Mouse (Mus musculus): ENCODE measurements around the gene Ryr1.
A peak's percentile ranks its signal among the peaks of the same experiment; 100 is the strongest.
"Not testable (repeated sequence)": the region's sequence is repeated elsewhere in the genome, so short reads cannot be mapped to it uniquely, and the experiment has no call there.

Gene Ryr1

DNA sequence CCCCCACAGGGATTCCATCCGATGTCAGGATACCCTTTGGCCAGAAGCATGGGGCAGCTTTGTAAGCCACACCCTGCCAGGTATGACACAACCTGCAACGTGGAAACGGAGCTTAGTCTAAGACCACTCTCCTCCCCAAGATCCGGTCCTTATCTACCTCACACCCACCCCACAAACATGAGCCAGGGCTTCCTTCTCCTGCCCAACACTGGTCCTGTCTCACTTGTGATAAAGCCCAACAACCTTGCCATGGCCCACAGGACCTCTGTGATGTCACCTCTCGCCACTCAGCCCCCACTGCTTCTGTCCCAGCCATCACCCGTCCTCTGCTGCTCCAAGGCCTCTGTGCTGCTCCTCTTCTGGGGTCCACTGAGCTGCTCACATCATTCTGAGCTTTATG is 49.8 kb downstream of the Ryr1 start:
- no peak for DNase-seq

DNA sequence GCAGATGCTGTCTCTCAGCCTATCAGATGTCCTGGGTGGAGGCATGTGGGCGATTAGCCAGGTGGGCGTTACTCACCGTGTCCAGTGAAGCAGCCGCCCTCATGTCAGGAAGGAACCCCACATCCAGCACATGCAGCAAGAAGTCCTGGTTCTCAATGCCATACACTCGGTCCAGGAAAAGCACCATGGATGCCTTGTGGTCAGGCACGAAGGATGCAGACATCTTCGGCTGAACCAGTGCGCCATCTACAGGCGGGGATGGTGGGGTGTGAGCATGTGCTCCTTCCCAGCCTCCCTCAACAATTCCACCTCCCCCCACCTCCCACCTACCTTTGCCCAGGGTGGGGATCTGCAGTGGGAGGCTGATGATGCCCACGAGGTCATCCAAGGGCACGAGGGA is 52.3 kb downstream of the Ryr1 start:
- no peak for DNase-seq

DNA sequence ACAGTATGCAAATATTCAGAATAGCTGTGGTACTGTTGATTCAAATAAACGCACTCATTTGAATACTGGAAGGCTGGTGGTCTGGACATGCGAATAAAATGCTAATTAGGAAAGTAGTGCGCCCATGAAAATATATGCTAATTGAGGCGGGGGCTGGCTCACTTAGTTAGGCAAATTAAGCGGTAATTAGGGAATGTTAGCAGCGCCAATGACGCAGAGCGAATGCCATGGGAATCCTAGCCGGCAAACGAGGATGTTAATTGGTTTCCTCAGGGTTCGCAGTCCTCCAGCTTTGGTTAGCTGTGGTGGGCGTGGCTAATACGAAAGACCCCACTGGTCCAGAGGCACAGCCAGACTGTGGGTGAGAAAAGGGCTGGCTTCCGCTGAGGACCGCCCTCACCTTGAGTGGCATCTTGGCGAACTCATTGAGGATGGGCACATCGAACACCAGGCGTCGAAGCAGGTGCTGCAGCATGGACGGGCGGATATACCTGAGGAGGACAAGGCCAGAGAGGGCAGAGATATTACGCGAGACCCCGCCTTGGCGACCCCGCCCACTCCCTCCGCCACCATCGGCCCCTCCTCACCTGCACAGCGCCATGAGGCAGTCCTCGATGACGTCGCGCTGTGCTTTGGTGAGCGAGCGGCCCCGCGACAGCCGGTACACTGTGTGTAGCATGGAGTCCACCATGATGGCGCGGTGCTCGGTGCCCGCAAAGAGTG is 53.6 kb downstream of the Ryr1 start:
- DNase-seq, result no peak

DNA sequence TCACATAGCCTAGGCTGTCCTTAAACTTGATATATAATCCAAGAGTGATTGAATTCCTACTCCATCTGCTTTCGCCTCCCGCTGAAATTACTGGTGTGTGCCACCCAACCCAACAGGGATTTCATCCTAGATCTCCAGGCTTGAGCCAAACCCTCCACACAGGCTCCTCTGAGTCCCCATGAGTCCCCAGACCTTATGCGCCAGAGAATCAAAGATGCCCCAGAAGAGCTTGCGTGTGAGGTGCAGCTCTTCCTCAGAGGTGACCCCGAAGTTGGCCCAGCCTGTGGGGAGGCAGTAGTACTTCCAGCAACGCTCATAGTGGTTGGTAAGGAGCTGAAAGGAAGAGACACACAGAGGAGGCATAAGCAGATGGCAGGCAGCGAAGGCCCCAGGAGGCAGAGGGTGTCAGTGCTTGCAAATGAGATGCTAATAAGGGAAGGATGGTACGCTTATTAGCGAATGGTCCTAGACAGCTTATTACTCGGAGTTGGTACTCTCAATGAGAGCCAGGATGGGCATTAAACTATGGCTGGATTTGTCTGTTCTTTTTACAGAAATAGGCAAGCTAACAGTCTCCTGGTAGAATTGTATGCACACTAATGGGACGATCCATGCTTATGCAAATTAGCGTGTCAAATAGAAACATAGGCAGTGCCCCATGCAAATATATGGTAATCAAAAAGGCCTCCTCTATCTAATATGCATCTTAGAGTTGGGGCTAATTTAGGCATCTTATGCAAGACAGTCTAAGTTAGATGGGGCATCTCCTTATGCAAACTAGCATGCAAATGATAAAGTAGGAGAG is 54.4 kb downstream of the Ryr1 start:
- no peak for DNase-seq

DNA sequence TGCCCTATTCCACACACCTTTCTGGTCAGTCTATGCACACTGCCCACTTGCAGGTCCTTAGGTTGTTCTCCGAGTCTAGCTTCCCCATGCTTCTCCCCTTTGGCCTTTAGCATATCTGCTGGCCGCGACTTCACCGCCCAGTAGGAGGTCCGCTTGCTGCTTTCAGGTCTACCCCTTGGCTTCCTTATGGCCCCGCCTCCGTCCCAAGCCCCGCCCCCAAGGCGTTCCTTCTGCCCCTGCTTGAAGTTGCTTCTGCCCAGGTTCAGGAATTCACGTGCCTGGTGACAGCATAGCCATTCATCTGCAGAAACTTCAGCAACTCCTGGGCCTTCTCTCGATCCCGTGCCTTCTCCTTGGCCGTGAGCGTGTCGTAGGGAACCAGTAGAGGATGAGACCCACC is 57.2 kb downstream of the Ryr1 start:
- no peak for DNase-seq

DNA sequence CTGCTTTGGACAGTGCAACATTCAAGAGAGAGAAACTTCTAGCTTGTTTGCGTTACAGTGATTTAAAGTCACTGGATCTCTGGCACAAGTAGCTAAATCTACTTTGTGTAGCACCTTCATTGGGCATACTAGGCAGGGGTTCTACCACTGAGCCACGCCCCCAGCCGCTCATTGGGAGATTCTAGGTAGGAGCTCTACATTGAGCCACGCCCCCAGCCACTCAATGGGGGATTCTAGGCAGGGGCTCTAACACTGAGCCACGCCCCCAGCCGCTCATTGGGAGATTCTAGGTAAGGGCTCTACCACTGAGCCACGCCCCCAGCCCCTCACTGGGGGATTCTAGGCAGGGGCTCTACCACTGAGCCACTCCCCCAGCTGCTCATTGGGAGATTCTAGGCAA is 61.5 kb downstream of the Ryr1 start:
- not testable (repeated sequence) for DNase-seq

DNA sequence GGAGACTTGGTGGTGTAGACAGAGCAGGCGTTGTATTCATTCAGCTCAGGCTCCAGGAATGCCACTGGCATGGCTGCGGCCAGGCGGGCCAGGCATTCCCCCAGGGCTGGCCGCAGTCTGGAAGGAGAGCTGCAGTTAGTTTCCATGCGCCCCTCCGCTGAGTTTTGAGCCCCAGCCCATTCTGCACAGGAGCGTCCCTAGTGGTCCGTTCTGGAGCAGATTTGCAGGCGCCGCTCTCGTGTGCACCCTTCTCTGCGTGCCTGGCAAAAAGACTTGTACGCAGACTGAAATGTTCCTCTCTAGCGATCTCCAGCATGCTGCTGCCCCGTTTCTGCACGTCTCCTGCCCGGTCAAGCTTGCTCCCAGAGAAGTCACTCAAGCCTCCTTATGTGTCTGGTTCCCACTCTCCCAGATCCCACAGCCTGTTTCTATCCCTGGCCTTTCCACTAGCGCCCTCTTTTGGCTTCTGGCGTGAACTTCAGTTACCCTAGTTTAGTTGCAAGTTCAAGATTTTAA is 63.4 kb downstream of the Ryr1 start:
- no peak for DNase-seq

DNA sequence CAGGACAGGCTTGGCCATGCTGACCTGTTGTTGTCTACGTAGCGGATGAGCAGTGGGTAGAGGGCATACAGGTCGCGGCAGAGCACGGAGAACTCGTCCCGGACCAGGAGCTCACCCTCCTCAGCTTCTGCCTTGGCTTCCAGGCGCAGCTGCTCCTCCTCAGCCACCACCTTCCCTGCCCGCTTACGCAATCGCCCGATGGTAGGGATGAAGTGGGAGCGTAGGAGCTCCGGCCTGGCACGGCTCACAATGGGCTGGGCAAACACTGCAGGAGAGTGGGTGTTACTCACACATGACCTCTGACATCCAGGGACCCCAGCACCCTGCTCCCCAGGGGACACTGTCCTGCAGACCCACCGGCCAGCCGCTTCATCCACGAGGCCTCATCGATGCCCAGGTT is 65.5 kb downstream of the Ryr1 start:
- DNase-seq, result no peak

DNA sequence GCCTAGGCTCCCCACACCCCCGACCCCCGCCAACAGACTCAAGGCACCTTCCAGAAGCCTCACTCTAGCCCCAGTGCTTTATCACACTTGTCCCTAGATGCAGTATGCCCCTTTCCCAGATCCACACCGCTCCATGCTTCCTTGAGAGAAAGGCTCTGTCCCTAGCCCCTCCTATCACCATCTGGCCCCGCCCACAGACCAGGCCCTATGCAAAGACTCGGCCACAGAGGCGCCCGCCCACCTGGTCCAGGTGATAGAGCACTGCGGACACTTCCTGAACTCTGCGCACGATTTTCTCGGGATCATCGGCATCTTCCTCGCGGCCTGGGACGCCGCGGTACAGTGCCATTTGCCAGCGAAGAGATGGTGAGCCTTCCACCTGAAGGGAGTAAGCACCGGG is 72.2 kb downstream of the Ryr1 start:
- DNase-seq, result no peak

DNA sequence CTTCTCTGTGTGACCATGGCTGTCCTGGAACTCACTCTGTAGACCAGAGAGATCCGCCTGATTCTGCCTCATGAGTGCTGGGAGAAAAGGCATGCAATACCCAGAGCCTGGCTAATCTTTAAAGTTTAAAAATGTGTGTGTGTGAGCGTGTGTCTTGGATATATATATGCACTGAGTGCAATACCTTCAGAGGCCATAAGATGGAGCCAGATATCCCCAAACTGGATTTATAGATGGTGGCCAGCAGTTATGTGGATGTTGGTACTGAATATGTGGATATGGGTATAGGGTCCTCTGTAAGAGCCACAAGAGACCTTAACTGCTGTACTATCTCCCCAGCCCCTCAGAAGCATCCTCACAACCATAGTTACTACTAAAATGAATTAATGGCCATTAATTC is 74.2 kb downstream of the Ryr1 start:
- DNase-seq, result no peak

DNA sequence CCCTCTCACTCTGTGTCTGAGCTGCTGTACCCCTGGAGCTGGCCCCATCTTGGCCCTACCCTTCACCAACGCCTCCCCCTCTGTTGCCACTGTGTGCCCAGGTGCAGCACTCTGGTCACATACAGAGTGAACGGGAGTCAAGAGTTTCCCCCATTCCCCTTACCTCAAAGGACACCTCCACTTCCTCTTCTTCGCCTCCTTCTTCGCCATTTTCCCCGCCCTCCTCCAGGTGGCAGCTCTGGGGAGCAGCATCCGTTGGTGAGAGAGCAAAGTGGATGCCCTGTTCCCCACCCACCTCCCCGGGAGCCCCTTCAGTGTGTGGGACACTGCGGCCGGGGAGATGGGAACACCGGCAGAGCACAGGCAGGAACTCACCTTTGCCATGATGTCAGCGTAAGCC is 76.4 kb downstream of the Ryr1 start:
- DNase-seq, result no peak

DNA sequence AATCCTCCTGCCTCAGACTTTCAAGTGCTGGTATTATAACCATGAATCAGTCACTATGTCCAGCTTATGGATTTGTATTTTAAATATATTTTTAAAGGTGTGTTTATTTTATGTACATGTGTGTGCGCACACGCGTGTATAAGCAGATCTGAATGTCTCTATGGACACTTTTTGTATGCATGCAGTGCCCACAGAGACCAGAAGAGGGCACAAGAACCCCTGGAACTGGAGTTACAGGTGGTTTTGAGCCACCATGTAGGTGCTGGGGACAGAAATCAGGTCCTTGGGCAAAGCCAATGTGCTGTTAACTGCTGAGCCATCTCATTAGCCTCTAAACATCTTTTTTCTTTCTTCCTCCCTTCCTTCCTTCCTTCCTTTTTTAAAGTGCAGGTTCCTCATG is 76.9 kb downstream of the Ryr1 start:
- no peak for DNase-seq

DNA sequence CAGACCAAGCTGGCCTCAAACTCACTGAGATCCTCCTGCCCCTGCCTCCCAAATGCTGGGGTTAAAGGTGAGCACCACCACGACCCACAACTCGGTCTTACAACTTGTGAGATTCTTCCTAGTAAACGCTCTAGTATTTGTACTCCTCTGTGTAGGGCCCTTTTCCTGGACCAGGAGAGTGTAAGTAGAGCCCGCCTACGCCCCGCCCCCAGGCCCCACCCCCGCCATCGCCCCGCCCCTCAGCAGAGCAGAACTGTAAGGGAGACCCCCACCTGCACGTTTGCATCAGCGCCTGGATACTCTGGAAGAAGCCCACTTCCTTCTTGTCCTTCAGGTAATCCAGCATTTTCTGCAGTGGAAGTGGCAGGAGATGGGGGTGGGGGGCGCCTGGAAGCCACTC is 78.4 kb downstream of the Ryr1 start:
- no peak for DNase-seq

DNA sequence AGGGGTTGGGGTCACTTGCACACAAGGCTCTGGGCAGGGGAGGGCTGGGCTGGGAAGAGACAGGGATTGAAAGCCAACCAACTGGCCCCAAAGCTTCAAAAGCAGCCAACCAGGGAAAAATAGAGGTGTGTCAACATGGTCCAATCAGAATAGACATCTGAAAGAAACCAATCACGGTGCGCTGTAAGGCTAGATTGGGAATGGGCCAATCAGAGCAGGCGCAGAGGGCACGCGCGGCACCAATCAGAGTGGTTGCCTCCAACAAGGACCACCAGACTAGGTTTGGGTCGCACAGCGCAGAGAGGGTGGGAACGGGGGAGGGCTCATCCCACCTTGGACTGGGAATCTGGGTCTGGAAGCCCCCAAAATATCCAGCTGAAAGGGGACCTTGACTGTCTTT is 80.7 kb downstream of the Ryr1 start:
- DNase-seq, result no peak

DNA sequence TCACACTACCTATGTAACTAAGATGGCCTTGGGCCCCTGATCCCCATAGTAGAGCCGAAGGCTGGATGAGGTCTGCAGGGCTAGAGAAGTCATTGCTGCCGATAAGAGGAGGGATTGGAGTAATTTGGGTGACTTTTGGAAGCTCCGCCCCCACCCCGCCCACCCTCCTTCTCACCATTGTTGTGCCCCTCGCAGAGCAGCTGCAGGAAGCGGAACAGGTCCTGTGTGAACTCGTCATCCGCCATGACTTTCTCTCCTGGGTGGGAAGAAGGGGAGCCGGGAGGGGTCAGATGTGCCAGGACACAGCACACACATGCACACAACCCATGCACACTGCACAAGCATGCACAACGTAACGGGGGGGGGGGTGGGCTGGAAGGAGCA is 81.3 kb downstream of the Ryr1 start:
- no peak for DNase-seq

DNA sequence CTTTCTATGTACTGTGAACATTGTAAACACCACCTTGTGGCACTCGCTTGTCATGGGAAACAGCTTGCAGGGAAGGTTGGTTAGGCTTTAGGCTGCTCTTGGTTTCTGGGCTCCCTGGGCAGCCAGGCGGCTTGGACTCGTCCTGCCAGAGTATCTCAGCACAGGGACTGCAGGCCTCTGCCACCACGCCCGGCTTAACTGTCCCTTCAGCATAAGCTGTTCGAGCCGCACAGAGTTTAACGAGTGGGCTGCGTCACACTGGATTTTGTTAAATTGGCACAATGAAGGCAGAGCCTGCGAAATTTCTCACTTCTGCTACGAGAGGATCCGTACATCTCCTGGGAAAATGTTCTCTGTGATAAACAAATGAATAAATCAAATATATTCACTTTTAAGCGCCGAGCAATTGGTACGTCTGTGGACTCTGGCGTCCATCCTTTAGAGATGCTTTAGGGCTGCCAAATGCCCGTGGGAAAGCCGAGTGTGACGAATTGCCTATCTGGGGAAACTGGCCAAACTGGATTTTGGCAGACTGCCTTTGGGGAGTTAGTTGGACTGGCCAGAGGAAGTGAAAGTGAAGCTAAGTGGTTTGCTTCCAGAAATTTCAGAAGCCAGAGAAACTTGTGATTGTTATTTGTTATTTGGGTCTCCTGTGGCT is 81.8 kb downstream of the Ryr1 start:
- no peak for DNase-seq

DNA sequence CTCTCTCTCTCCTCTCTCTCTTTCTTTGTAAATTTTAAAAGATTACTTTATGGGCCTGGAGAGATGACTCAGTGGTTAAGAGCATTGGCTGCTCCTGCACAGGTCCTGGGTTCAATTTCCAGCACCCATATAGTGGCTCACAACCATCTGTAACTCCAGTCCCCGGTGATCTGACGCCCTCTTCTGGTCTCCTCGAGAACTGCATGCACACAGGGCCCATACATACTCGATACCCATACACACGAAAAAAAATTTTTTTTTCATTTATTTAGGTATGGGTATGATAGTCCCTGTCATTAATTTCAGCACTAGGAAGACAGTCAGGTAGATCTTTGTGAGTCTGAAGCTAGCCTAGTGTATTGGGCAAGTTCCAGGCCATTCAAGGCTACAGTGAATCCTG is 83.8 kb downstream of the Ryr1 start:
- no peak for DNase-seq

DNA sequence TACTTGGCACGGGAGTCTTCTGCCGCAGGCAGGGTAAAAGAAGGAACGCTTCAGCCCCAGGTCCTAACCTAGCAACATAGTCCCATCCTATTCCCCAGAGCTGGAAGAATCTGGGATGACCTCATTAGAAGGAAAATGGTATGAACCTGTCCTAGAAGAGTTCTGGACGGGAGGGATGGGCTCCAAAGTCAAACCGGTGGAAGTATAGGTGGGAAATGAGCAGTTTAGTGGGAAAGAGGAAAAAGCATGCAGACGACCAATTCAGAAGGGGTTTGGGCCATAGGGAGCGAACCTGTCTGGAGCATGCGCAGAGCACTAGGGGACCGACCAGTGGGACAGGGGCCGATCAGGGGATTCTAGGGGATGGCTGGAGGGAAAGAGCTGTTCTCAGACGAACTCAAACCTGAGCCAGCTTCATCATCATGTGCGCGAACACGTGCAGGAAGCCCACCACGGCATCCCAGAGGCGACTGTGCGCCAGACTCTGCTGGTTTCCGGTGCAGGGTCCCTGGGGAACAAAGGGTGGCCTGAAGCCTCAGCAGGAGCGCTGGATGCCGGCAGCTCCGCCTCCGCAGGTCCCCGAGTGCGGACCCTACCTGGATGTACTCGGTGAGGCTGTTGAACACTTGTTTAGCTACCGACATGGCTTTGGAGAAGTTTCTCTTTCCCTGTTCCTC is 84.9 kb downstream of the Ryr1 start:
- no peak for DNase-seq

DNA sequence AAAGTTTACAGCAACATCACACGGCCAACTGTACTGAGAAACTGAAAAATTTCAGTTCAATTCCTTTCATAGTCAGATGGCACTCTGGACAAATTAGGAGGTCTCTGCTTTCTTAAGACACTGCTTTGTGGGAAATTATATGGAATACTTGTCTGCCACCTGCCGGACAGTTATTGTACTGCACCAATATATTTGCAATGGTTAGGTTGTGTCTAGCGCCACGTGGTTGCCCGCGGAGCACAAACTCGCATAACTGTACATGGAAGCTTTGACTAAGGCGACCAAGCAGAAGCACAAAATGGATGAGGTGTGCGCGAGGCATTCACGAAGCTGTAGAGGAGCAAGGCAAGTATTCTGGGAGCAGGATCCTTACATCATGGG is 85.4 kb downstream of the Ryr1 start:
- peak; percentile 80 for DNase-seq

DNA sequence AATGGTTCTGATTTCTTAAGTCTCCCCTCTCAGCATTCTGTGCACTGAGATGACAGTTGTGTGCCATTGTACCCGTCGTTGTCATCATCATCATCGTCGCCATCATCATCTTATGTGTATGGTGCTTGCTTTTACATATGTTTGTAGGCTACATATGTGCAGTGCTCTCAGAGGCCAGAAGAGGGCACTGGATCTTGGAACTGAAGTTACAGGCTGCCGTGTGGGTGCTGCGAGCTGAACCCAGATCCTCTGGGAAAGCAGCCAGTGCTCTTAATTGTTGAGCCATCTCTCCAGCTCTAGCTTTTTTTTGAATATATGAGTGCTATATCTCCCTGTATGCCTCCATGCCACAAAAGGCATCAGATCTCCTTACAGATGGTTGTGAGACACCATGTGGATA is 87.7 kb downstream of the Ryr1 start:
- DNase-seq, result no peak

DNA sequence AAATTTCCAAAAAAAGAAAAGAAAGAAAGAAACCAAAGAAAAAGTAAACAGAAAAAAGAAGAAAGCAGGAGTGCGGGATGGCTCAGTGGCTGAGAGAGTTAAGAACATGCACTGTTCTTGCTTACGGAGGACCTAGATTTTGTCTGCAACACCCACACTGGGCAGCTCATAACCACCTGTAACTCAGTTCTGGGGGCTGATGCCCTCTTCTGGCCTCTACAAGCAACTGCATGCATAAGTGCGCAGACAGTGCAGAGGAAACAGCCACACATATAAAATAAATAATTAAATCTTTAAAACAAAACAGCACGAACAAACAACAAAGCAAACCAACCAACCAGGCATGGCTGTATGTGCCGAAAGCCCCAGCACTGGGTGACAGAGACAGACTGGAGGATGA is 92.3 kb downstream of the Ryr1 start:
- DNase-seq, result no peak

DNA sequence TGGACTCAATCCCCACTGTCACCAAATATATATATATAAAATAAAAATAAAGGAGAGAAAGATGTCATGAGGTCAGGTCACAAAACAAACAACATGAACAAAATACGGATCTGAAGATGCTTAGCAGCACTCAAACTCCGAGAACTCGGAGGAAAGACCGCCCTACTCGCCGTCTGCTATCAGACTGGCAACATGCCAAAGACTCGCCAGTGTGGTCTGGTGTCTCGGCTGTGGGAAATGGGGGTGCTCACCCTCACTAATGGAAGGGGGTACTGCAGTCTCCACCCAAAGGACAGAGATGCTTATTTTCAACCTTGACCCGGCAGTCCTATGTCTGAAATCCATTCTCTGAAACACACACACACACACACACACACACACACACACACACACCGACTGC is 93.3 kb downstream of the Ryr1 start:
- DNase-seq, result no peak

Data from cerebellum, adult 8-10 months (tissue).